Mouse (Mus musculus) ES-Bruce4 (cell line): ENCODE results near the gene Fank1. TPM values are rescaled to one million over a fixed set of nuclear protein-coding genes. Genes with fewer than 3 reads are reported as not detected.

Experiments
- H3K27ac ChIP-seq: 2 replicates; pipeline ENCODE4 v1.5.1; 2012; ENCODE audit warnings: low read length, inconsistent platforms; ENCODE audit not compliant: insufficient read depth
- H3K27me3 ChIP-seq: 2 replicates; pipeline ENCODE4 v1.6.1; 2012; ENCODE audit warnings: mild to moderate bottlenecking, low read length, inconsistent platforms; ENCODE audit not compliant: control insufficient read depth, poor library complexity, insufficient read depth, severe bottlenecking
- H3K36me3 ChIP-seq: 2 replicates; pipeline ENCODE4 v1.6.1; 2012; ENCODE audit warnings: inconsistent platforms, mild to moderate bottlenecking, low read length, moderate library complexity; ENCODE audit not compliant: control insufficient read depth, poor library complexity, insufficient read depth, severe bottlenecking
- H3K4me1 ChIP-seq: one replicate; pipeline ENCODE4 v1.8.1; 2011; ENCODE audit warnings: low read length; ENCODE audit not compliant: control insufficient read depth, insufficient read depth
- H3K4me3 ChIP-seq: 2 replicates; pipeline ENCODE4 v1.5.1; 2011; ENCODE audit warnings: low read depth, mild to moderate bottlenecking, low read length
- H3K9ac ChIP-seq: 2 replicates; pipeline ENCODE4 v1.6.1; 2012; ENCODE audit warnings: low read depth, mild to moderate bottlenecking, inconsistent platforms; ENCODE audit not compliant: poor library complexity, severe bottlenecking
- H3K9me3 ChIP-seq: replicated peaks from 2 replicates; pipeline ENCODE4 v1.6.1; 2012; ENCODE audit warnings: mild to moderate bottlenecking, low read length, inconsistent platforms; ENCODE audit not compliant: control insufficient read depth, poor library complexity, insufficient read depth, severe bottlenecking
- CTCF ChIP-seq: IDR thresholded peaks from one replicate; pipeline ENCODE4 v1.8.1; 2011; ENCODE audit warnings: low read depth, low read length
- EP300 ChIP-seq: IDR thresholded peaks from 2 replicates; pipeline ENCODE4 v1.6.1; 2011; ENCODE audit warnings: low read depth, low read length; ENCODE audit not compliant: insufficient read depth
- POLR2A ChIP-seq: IDR thresholded peaks from one replicate; pipeline ENCODE4 v1.8.1; 2011; ENCODE audit warnings: low read length; ENCODE audit not compliant: insufficient read depth
- polyA plus RNA-seq: library from polyadenylated mRNA; stranded (reverse); fragments of >200 nt; gene quantifications from 2 replicates; pipeline ENCODE4 v1.2.4, GENCODE M21; 2011; ENCODE audit warnings: low read depth; ENCODE audit not compliant: missing spikeins, insufficient read depth, insufficient read length

Gene Fank1
- polyA plus RNA-seq, 1 experiment, result 3.1 TPM

DNA sequence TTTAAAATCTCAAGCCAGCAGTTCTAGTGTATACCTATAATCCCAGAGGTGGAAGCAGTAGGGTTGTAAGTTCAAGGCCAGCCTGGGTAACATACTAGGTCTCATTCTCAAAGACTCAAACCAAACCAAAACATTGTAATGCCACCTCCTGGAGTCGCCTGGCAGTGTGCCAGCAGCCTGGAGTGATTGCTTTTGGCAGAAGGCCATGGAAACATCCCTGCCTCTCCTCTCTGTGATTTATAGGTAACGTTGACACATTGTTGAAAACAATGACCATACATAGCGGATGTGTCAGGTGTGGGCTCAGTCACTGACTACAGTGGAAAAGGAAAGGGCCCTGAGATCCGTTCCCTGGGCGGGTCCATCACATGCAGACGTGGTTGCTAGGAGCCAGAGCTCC, 25.2 kb downstream of the Fank1 start:
- TF ChIP-seq POLR2A (no peak), CTCF (no peak), EP300 (no peak)
- Histone ChIP-seq H3K9ac (no peak overlapping the region), H3K27ac (no peak overlapping the region), H3K4me3 (no peak overlapping the region), H3K9me3 (no peaks in the 10 kb centered on the region), H3K4me1 (no peaks in the 10 kb centered on the region), H3K27me3 (no peaks in the 10 kb centered on the region), H3K36me3 (no peaks in the 10 kb centered on the region)

GRCm38 (mm10) chr7:133805614-133806175, 29.0 kb downstream of the Fank1 start:
- Histone ChIP-seq H3K4me3 (no peak overlapping the region), H3K9me3 (no peaks in the 10 kb centered on the region)
- TF ChIP-seq CTCF (peak; percentile 96), EP300 (no peak)

DNA sequence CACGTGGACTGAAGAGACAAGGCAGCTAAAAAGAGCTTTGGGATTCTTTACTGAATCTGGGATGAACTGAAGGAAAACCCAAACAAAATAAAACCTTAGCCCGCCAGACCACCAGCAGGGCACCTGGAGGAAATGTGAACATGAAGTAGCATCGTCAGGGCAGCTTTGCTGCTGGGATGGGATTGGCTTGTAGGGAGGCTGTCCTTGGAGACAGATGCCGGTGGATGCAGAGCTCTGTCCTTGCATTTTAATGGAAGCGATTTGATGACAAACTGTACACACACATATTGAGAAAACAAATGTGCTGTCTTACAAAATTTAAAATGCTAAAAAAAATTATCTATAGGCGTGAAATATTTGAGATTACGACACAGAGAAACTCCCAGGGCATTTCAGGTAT, 36.3 kb downstream of the Fank1 start:
- no peaks in the 10 kb centered on the region for H3K36me3 ChIP-seq
- TF ChIP-seq EP300, result no peak
- no peak for TF ChIP-seq POLR2A
- TF ChIP-seq CTCF, result no peak
- H3K9ac ChIP-seq, result no peak overlapping the region
- no peaks in the 10 kb centered on the region for H3K27me3 ChIP-seq
- no peaks in the 10 kb centered on the region for H3K9me3 ChIP-seq
- no peaks in the 10 kb centered on the region for H3K4me1 ChIP-seq
- H3K27ac ChIP-seq, result no peak overlapping the region
- H3K4me3 ChIP-seq, result no peak overlapping the region

More at GRCm38 (mm10) chr7:133805614-133806175, 29.0 kb downstream of the Fank1 start:
- Histone ChIP-seq H3K27ac (no peak overlapping the region), H3K4me1 (no peaks in the 10 kb centered on the region), H3K27me3 (no peaks in the 10 kb centered on the region), H3K9ac (no peak overlapping the region), H3K36me3 (no peaks in the 10 kb centered on the region)

GRCm38 (mm10) chr7:133813331-133813730, 36.7 kb downstream of the Fank1 start:
- Histone ChIP-seq H3K27me3 (no peaks in the 10 kb centered on the region), H3K9me3 (no peaks in the 10 kb centered on the region), H3K27ac (no peak overlapping the region), H3K36me3 (no peaks in the 10 kb centered on the region), H3K4me1 (no peaks in the 10 kb centered on the region), H3K4me3 (no peak overlapping the region), H3K9ac (no peak overlapping the region)
- TF ChIP-seq EP300, result no peak
- TF ChIP-seq POLR2A, result no peak
- TF ChIP-seq CTCF, result no peak

DNA sequence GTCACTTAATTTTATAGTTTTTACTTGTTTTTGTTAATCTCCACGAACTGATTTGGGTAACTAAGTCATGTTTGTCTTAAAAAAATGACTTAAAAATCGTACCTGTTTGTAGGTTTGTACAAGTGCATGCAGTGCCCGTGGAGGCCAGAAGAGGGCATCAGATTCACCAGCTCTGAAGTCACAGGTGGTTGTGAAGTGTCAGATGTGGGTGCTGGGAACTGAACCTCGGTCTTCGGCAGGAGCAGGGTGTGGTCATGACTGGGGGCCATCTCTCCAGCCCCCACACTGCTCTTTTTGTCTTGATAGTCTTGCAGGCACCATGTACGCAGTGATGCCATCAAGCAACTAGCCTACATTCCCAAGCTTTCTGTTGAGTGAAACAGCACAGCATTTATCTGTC, 47.1 kb downstream of the Fank1 start:
- TF ChIP-seq EP300, result no peak
- peak; percentile 52 for TF ChIP-seq CTCF
- no peaks in the 10 kb centered on the region for H3K36me3 ChIP-seq
- no peak overlapping the region for H3K4me3 ChIP-seq
- no peaks in the 10 kb centered on the region for H3K4me1 ChIP-seq
- 0 out of 2 replicates have a peak, but pooled peaks cover 2% of the 10 kb centered on the region for H3K9me3 ChIP-seq
- no peak overlapping the region for H3K9ac ChIP-seq
- H3K27me3 ChIP-seq, result no peaks in the 10 kb centered on the region
- H3K27ac ChIP-seq, result no peak overlapping the region

DNA sequence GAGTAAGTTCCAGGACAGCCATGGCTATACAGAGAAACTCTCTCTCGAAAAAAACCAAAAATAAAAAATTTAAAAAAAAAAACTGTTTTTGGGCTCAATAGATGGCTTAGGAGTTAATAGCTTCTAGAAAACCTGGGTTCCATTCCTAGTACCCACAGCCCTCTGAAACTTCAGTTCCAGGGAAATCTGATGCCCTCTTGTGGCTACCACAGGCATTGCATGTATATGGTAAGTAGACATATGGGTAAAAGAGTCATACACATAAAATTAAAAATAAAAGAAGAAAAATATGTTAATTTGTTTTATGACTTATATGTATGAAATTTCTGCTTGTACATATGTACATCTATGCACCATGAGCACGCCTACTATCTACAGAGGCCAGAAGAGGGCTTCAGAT, 47.9 kb downstream of the Fank1 start:
- no peak overlapping the region for H3K4me3 ChIP-seq
- no peaks in the 10 kb centered on the region for H3K4me1 ChIP-seq
- no peak overlapping the region for H3K27ac ChIP-seq
- 0 out of 2 replicates have a peak, but pooled peaks cover 2% of the 10 kb centered on the region for H3K9me3 ChIP-seq
- TF ChIP-seq CTCF (no peak), POLR2A (no peak)
- no peaks in the 10 kb centered on the region for H3K27me3 ChIP-seq
- no peak overlapping the region for H3K9ac ChIP-seq
- no peaks in the 10 kb centered on the region for H3K36me3 ChIP-seq
